Mouse (Mus musculus) megakaryocyte, embryonic 14.5 days (primary cell): ENCODE results near the gene Klf15. TPM values are rescaled to one million over a fixed set of nuclear protein-coding genes. Genes with fewer than 3 reads are reported as not detected.

Experiments
- H3K27me3 ChIP-seq: replicated peaks from 2 replicates; pipeline ENCODE3; 2012; ENCODE audit warnings: inconsistent platforms
- H3K36me3 ChIP-seq: replicated peaks from 2 replicates; pipeline ENCODE3; 2012; ENCODE audit warnings: low read length, inconsistent platforms, mixed read lengths
- H3K4me1 ChIP-seq: 2 replicates; pipeline ENCODE4 v1.6.1; 2012; ENCODE audit warnings: inconsistent platforms
- H3K4me3 ChIP-seq: replicated peaks from 2 replicates; pipeline ENCODE3; 2012; ENCODE audit warnings: moderate library complexity, mild to moderate bottlenecking, inconsistent platforms
- H3K9me3 ChIP-seq: 2 replicates; pipeline ENCODE4 v1.6.1; 2012; ENCODE audit warnings: inconsistent platforms
- FLI1 ChIP-seq: IDR thresholded peaks from 2 replicates; pipeline ENCODE4 v1.6.1; 2012; ENCODE audit warnings: low read length, inconsistent platforms, mixed read lengths
- GATA1 ChIP-seq: IDR thresholded peaks from 3 replicates; pipeline ENCODE4 v1.6.1; 2012; ENCODE audit warnings: mixed read lengths, low read length, inconsistent platforms, borderline replicate concordance
- polyA plus RNA-seq: library from polyadenylated mRNA; stranded (reverse); fragments of >175 nt; gene quantifications from 2 replicates; pipeline ENCODE4 v1.2.3, GENCODE M21; 2012; ENCODE audit warnings: low replicate concordance; ENCODE audit not compliant: insufficient read depth

Gene Klf15
- polyA plus RNA-seq, 1 experiment: 0.12 TPM

DNA sequence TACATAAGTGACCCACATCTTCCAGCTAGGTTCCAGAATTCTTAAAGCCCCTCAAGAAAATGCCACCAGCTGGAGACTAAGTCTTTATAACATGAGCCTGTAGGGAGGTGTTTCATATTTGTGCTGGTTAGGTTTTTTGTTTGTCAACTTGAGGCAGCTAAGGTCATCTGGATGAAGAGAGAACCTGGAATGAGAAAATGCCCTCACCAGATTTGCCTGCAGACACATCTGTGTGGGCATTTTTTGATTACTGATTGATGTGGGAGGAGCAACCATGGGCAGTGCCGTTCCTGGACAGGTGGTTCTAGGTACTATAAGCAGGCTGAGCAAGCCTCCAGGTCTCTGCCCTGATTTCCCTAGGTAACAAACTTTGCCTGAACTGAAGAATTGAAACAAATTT lies 25.2 kb downstream of the Klf15 start:
- H3K9me3 ChIP-seq: no peaks in the 10 kb centered on the region
- peaks cover 75% of the 10 kb centered on the region for H3K4me1 ChIP-seq
- TF ChIP-seq FLI1 (no peak), GATA1 (no peak)
- H3K4me3 ChIP-seq: no peak overlapping the region
- peaks cover 34% of the 10 kb centered on the region for H3K27me3 ChIP-seq
- H3K36me3 ChIP-seq: no peaks in the 10 kb centered on the region

DNA sequence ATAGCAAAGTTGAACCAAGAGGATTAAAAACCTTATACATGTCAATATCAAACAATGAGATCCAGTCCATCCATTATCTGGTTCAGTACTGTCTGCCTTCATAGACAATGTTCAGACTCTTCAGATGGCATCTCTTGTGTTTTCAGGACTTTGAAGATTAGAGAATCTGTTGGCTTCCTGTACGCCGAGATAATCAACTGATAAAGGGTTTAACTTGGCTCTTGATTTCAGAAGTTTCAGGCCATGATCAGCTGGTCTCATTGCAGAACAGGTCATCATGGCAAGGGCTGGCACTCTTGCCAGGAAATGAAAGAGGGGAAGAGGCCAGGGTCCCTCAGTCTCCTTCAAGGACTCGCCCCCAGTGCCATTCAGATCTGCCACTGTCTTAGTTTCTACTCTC lies 27.2 kb downstream of the Klf15 start:
- no peak overlapping the region for H3K4me3 ChIP-seq
- H3K4me1 ChIP-seq: peaks cover 74% of the 10 kb centered on the region
- H3K27me3 ChIP-seq: peaks cover 20% of the 10 kb centered on the region
- no peaks in the 10 kb centered on the region for H3K36me3 ChIP-seq
- no peaks in the 10 kb centered on the region for H3K9me3 ChIP-seq
- TF ChIP-seq GATA1 (no peak), FLI1 (no peak)

GRCm38 (mm10) chr6:90490976-90491375 lies 28.6 kb downstream of the Klf15 start:
- Histone ChIP-seq H3K9me3 (no peaks in the 10 kb centered on the region), H3K27me3 (peaks cover 8% of the 10 kb centered on the region), H3K4me1 (peaks cover 76% of the 10 kb centered on the region), H3K36me3 (no peaks in the 10 kb centered on the region), H3K4me3 (no peak overlapping the region)
- TF ChIP-seq GATA1 (no peak), FLI1 (no peak)

- peak overlapping the region; percentile 46 for H3K4me3 ChIP-seq
- TF ChIP-seq FLI1 (no peak), GATA1 (no peak)
- H3K4me1 ChIP-seq: peaks cover 77% of the 10 kb centered on the region
- H3K36me3 ChIP-seq: no peaks in the 10 kb centered on the region
- H3K27me3 ChIP-seq: peaks cover 2% of the 10 kb centered on the region
- H3K9me3 ChIP-seq: no peaks in the 10 kb centered on the region
These were observed 29.8 kb downstream of the Klf15 start for GRCm38 (mm10) chr6:90491956-90492744.

GRCm38 (mm10) chr6:90494155-90494554 lies 31.8 kb downstream of the Klf15 start:
- Histone ChIP-seq H3K27me3 (no peaks in the 10 kb centered on the region), H3K9me3 (no peaks in the 10 kb centered on the region), H3K36me3 (no peaks in the 10 kb centered on the region), H3K4me1 (peaks cover 79% of the 10 kb centered on the region), H3K4me3 (no peak overlapping the region)
- TF ChIP-seq GATA1 (no peak), FLI1 (no peak)

DNA sequence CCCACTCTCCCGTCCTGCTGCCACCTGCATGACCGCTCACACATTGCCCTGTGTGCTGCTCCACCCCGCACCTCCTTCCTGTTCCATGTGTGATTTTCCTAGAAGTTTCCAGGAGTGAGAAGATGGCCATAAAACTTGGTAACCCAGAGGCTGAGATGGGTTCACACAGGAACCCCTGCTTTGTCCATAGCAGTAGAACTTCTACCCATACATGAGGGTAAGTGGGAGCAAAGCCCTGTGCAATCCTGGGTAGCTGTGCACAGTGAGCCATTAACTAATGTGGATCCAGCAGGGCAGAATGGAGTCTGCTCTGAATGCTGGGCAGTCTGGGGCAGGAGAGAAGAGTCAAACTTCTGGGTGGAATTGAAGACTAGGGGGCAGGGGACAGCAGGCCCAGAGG lies 32.2 kb downstream of the Klf15 start:
- H3K9me3 ChIP-seq: no peaks in the 10 kb centered on the region
- H3K36me3 ChIP-seq: no peaks in the 10 kb centered on the region
- TF ChIP-seq FLI1 (no peak), GATA1 (no peak)
- no peaks in the 10 kb centered on the region for H3K27me3 ChIP-seq
- H3K4me1 ChIP-seq: peaks cover 81% of the 10 kb centered on the region
- H3K4me3 ChIP-seq: no peak overlapping the region

- Histone ChIP-seq H3K36me3 (no peaks in the 10 kb centered on the region), H3K27me3 (peaks cover 3% of the 10 kb centered on the region), H3K4me3 (peak overlapping the region; percentile 29), H3K4me1 (peaks cover 84% of the 10 kb centered on the region), H3K9me3 (no peaks in the 10 kb centered on the region)
- TF ChIP-seq FLI1: no peak
- no peak for TF ChIP-seq GATA1
These were observed 33.0 kb downstream of the Klf15 start for GRCm38 (mm10) chr6:90495282-90495912.

DNA sequence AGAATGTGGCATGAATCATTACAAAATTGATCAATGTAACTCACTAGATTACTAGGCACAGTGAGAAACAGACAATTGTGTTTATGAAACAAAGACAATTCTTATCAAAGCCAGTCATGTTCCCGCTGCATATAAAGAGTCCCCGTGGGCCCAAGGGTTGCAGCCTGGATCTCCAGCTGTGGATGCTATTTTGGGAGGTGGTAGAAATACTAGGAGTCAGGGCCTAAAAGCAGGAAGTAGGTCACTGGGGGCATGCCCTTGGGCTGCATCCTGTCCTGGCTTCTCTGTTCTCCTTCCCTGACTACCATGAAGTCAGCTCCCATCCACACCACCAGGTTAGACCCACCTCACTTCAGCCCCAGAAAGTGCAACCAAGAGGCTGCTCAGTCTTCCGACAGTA lies 33.8 kb downstream of the Klf15 start:
- Histone ChIP-seq H3K4me1 (peaks cover 85% of the 10 kb centered on the region), H3K4me3 (peak overlapping the region; percentile 79), H3K36me3 (no peaks in the 10 kb centered on the region), H3K9me3 (no peaks in the 10 kb centered on the region), H3K27me3 (peaks cover 6% of the 10 kb centered on the region)
- TF ChIP-seq FLI1 (no peak), GATA1 (no peak)

DNA sequence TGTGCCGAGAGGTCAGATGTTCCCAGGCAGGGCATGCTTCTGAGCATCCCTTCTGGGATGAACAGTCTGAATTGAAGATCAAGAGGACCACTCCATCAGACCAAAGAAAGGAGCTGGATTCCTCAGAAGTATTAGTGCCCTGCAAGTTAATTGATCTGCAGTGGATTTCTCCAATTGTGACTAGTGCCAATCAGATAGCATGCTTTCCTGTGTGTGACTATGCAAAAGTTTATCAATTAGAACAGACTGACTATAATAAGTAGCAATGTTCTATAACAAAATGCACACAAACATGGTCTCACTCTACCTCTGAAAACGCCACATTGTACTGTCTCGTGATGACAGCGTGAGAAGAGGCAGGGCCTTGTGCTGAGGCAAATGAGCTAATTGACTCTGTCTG lies 37.1 kb downstream of the Klf15 start:
- no peaks in the 10 kb centered on the region for H3K36me3 ChIP-seq
- peaks cover 79% of the 10 kb centered on the region for H3K4me1 ChIP-seq
- peaks cover 17% of the 10 kb centered on the region for H3K27me3 ChIP-seq
- no peak for TF ChIP-seq GATA1
- TF ChIP-seq FLI1: no peak
- no peaks in the 10 kb centered on the region for H3K9me3 ChIP-seq
- no peak overlapping the region for H3K4me3 ChIP-seq

GRCm38 (mm10) chr6:90501222-90501940 lies 39.0 kb downstream of the Klf15 start:
- TF ChIP-seq FLI1: no peak
- TF ChIP-seq GATA1: no peak
- Histone ChIP-seq H3K4me3 (no peak overlapping the region), H3K27me3 (peaks cover 27% of the 10 kb centered on the region), H3K36me3 (no peaks in the 10 kb centered on the region), H3K9me3 (peaks cover 11% of the 10 kb centered on the region), H3K4me1 (peaks cover 61% of the 10 kb centered on the region)
